Mouse (Mus musculus) liver, embryonic 11.5 days (tissue): ENCODE measurements around the gene Kif7. TPM values are rescaled to one million over a fixed set of nuclear protein-coding genes. Genes with fewer than 3 reads are reported as not detected.

Source experiments
- ATAC-seq: fragments of 200-750 bp; cut with Nextera tagmentation; replicated peaks from 2 replicates; pipeline ENCODE4 v1.8.0; 2017; ENCODE audit warnings: moderate number of reproducible peaks, mild to moderate bottlenecking, moderate TSS enrichment, moderate library complexity; ENCODE audit not compliant: low FRiP score
- DNase-seq: peaks from one replicate; pipeline ENCODE4 v3.0.0-alpha.2; 2017; ENCODE audit warnings: low spot score
- H3K27ac ChIP-seq: fragments of 300-500 bp; sonication (generic); 2 replicates; pipeline ENCODE4 v1.5.1; 2014; ENCODE audit warnings: mild to moderate bottlenecking, low read depth, low read length, control low read depth
- H3K27me3 ChIP-seq: fragments of 300-500 bp; sonication (generic); replicated peaks from 2 replicates; pipeline ENCODE4 v1.6.1; 2014; ENCODE audit warnings: low read length, mixed read lengths; ENCODE audit not compliant: control insufficient read depth, insufficient read depth
- H3K36me3 ChIP-seq: fragments of 300-500 bp; sonication (generic); 2 replicates; pipeline ENCODE4 v1.6.1; 2014; ENCODE audit warnings: mild to moderate bottlenecking, low read length, moderate library complexity, mixed read lengths; ENCODE audit not compliant: control insufficient read depth, insufficient read depth
- H3K4me1 ChIP-seq: fragments of 300-500 bp; sonication (generic); replicated peaks from 2 replicates; pipeline ENCODE4 v1.6.1; 2014; ENCODE audit warnings: low read length, mixed read lengths; ENCODE audit not compliant: control insufficient read depth, insufficient read depth
- H3K4me2 ChIP-seq: fragments of 300-500 bp; sonication (generic); 2 replicates; pipeline ENCODE4 v1.6.1; 2014; ENCODE audit warnings: mild to moderate bottlenecking, control low read depth, moderate library complexity
- H3K4me3 ChIP-seq: fragments of 300-500 bp; sonication (generic); 2 replicates; pipeline ENCODE4 v1.5.1; 2014; ENCODE audit warnings: low read depth, low read length, control low read depth
- H3K9ac ChIP-seq: fragments of 300-500 bp; sonication (generic); 2 replicates; pipeline ENCODE4 v1.6.1; 2014; ENCODE audit warnings: low read depth, low read length, control low read depth
- H3K9me3 ChIP-seq: fragments of 300-500 bp; sonication (generic); 2 replicates; pipeline ENCODE4 v1.6.1; 2016; ENCODE audit warnings: low read length, inconsistent platforms, mixed read lengths; ENCODE audit not compliant: control insufficient read depth
- WGBS: fragments of 180-500 bp; shearing (Covaris S2); extraction: QIAGEN DNeasy Blood & Tissue Kit; methylation state at CpG from one replicate; pipeline ENCODE4 v1.1.7; 2014; 5-methylcytosine and 5-hydroxymethylcytosine counted together
- polyA plus RNA-seq: library from polyadenylated mRNA; unstranded; fragments of >200 nt; fragmentation: Nextera tagmentation; extraction: Ambion mirVana; gene quantifications from 2 replicates; pipeline ENCODE4 v1.2.1, GENCODE M21; 2014

The Kif7 gene
- polyA plus RNA-seq, 1 experiment from 2014 or later, result 3.0 TPM

- Histone ChIP-seq H3K9me3 (no peaks in the 10 kb centered on the region), H3K27me3 (no peaks in the 10 kb centered on the region), H3K9ac (peak overlapping the region; percentile 93), H3K4me1 (peaks cover 16% of the 10 kb centered on the region), H3K36me3 (peaks cover 4% of the 10 kb centered on the region), H3K27ac (no peak overlapping the region), H3K4me3 (peak overlapping the region; percentile 83), H3K4me2 (peak overlapping the region; percentile 94)
- no peak for DNase-seq
- 10% methylated on average over 5 of the region's 5 CpGs for WGBS
- no peak for ATAC-seq
Observed at GRCm38 (mm10) chr7:79661253-79661890, 54.1 kb downstream of the Kif7 start.

GRCm38 (mm10) chr7:79660291-79661150 lies 55.0 kb downstream of the Kif7 start:
- Histone ChIP-seq H3K27me3 (no peaks in the 10 kb centered on the region), H3K4me2 (peak overlapping the region; percentile 94), H3K36me3 (peaks cover 1% of the 10 kb centered on the region), H3K9me3 (no peaks in the 10 kb centered on the region), H3K27ac (peak overlapping the region; percentile 10; the same call in 1 of the 2 replicates), H3K4me1 (peaks cover 16% of the 10 kb centered on the region), H3K9ac (peak overlapping the region; percentile 93), H3K4me3 (peak overlapping the region; percentile 83)
- under 1% methylated on average over 73 of the region's 73 CpGs for whole genome bisulfite sequencing
- peak; percentile 37 for ATAC-seq
- peak; percentile 44 for DNase-seq

- Histone ChIP-seq H3K9me3 (no peaks in the 10 kb centered on the region), H3K4me3 (peak within 1 kb of the TSS; percentile 83), H3K27me3 (no peaks in the 10 kb centered on the region), H3K36me3 (no peaks in the 10 kb centered on the region), H3K9ac (peak within 1 kb of the TSS; percentile 93), H3K27ac (peak within 1 kb of the TSS; percentile 10; the same call in 1 of the 2 replicates), H3K4me2 (peak within 1 kb of the TSS; percentile 94), H3K4me1 (peaks cover 16% of the 10 kb centered on the region)
- WGBS, result under 1% methylated on average over 39 of the region's 39 CpGs
- peak; percentile 100 for ATAC-seq
- peak; percentile 96 for DNase-seq
Observed at GRCm38 (mm10) chr7:79659578-79660290, 55.8 kb downstream of the Kif7 start, which contains the start of gene Ticrr. TSS of gene Ticrr (plus strand) at chr7:79660196.

- no peaks in the 10 kb centered on the region for H3K9me3 ChIP-seq
- H3K36me3 ChIP-seq, result no peaks in the 10 kb centered on the region
- H3K9ac ChIP-seq, result no peak overlapping the region
- H3K4me1 ChIP-seq, result 0 out of 2 replicates have a peak, but pooled peaks cover 2% of the 10 kb centered on the region
- no peak overlapping the region for H3K4me3 ChIP-seq
- no peak overlapping the region for H3K27ac ChIP-seq
- 51% methylated on average over 1 of the region's 1 CpGs for WGBS
- no peak for DNase-seq
- H3K4me2 ChIP-seq, result no peak overlapping the region
- ATAC-seq, result no peak
- no peaks in the 10 kb centered on the region for H3K27me3 ChIP-seq
Observed at GRCm38 (mm10) chr7:79654586-79654985, 60.9 kb downstream of the Kif7 start.

GRCm38 (mm10) chr7:79654185-79654584 lies 61.3 kb downstream of the Kif7 start:
- no peak overlapping the region for H3K9ac ChIP-seq
- H3K27ac ChIP-seq, result no peak overlapping the region

GRCm38 (mm10) chr7:79649005-79649404 lies 66.5 kb downstream of the Kif7 start:
- Histone ChIP-seq H3K9me3 (no peaks in the 10 kb centered on the region), H3K27me3 (0 out of 2 replicates have a peak, but pooled peaks cover 2% of the 10 kb centered on the region), H3K27ac (no peak overlapping the region), H3K36me3 (no peaks in the 10 kb centered on the region), H3K9ac (no peak overlapping the region), H3K4me2 (no peak overlapping the region), H3K4me3 (no peak overlapping the region), H3K4me1 (no peaks in the 10 kb centered on the region)
- DNase-seq (peak; percentile 40), ATAC-seq (no peak)
- WGBS, result 5% methylated on average over 3 of the region's 3 CpGs

More at GRCm38 (mm10) chr7:79654185-79654584, 61.3 kb downstream of the Kif7 start:
- H3K27me3 ChIP-seq, result no peaks in the 10 kb centered on the region
- H3K4me3 ChIP-seq, result no peak overlapping the region
- ATAC-seq (no peak), DNase-seq (no peak)
- no peaks in the 10 kb centered on the region for H3K9me3 ChIP-seq
- 0 out of 2 replicates have a peak, but pooled peaks cover 2% of the 10 kb centered on the region for H3K4me1 ChIP-seq
- no peaks in the 10 kb centered on the region for H3K36me3 ChIP-seq
- no peak overlapping the region for H3K4me2 ChIP-seq
- 88% methylated on average over 1 of the region's 1 CpGs for WGBS

Other genes starting within 250 kb of the Kif7 start
- gene Polg, start 249.4 kb downstream of the Kif7 start, polyA plus RNA-seq, result 39.8 and 41.1 TPM in 2 replicates
- gene Rhcg, start 98.1 kb downstream of the Kif7 start, polyA plus RNA-seq, result not detected in 2 replicates
- gene Ticrr, start 55.5 kb downstream of the Kif7 start, polyA plus RNA-seq, result 16.2 and 17.2 TPM in 2 replicates
- not detected in 2 replicates for gene Plin1, start 17.2 kb upstream of the Kif7 start, polyA plus RNA-seq
- 2.3 and 2.9 TPM in 2 replicates for gene Pex11a, start 27.4 kb upstream of the Kif7 start, polyA plus RNA-seq
- 0.21 TPM in 1 of 2 replicates, not detected in the other for gene Wdr93, start 27.4 kb upstream of the Kif7 start, polyA plus RNA-seq
- not detected in 2 replicates for gene Mesp1, start 78.1 kb upstream of the Kif7 start, polyA plus RNA-seq
- gene Mesp2, start 95.0 kb upstream of the Kif7 start, polyA plus RNA-seq, result 0.11 and 0.21 TPM in 2 replicates
- 24.2 and 28.5 TPM in 2 replicates for gene Anpep, start 145.3 kb upstream of the Kif7 start, polyA plus RNA-seq
- 28.7 and 30.9 TPM in 2 replicates for gene Ap3s2, start 204.9 kb upstream of the Kif7 start, polyA plus RNA-seq
- 9.9 and 10.6 TPM in 2 replicates for gene Arpin, start 219.6 kb upstream of the Kif7 start, polyA plus RNA-seq